Mouse (Mus musculus): ENCODE data around the gene Rapgef4.

- TF ChIP-seq CTCF (IDR thresholded peaks at IDR 0.05; ENCODE audit: extremely low read depth, insufficient read depth, insufficient read length, insufficient replicate concordance): no peak
- TF ChIP-seq POLR2A (IDR thresholded peaks at IDR 0.05; ENCODE audit: low read depth, low read length): no peak
Measured at GRCm38 (mm10) chr2:72021845-72022244, 40.8 kb downstream of the Rapgef4 start.

Measured in spleen, adult 2 months (tissue).